Mouse (Mus musculus): ENCODE results near the gene Tspyl2. TPM values are rescaled to one million over a fixed set of nuclear protein-coding genes. Genes with fewer than 3 reads are reported as not detected.

The Tspyl2 gene
- polyA plus RNA-seq (2014; fragmentation: Illumina TruSeq; extraction: RNeasy Lipid Tissue Mini Kit (QIAGEN cat#74804); ENCODE audit: low replicate concordance): 7.0 TPM

GRCm38 (mm10) chrX:152342358-152342901 is at the start of gene Tspyl2:
Gene Tspyl2, minus strand, starts transcription at chrX:152342425.

GRCm38 (mm10) chrX:152368397-152369273 is 26.4 kb upstream of the Tspyl2 start, which contains the start of gene Gpr173:
Gene Gpr173, minus strand, starts transcription at chrX:152368704.

GRCm38 (mm10) chrX:152326996-152327688 is 15.1 kb downstream of the Tspyl2 start, which contains the start of gene Kantr:
Gene Kantr, minus strand, starts transcription at chrX:152327495.

Other genes starting within 250 kb of the Tspyl2 start
- 1.3 TPM for gene Iqsec2, start 198.2 kb downstream of the Tspyl2 start, polyA plus RNA-seq (2014; fragmentation: Illumina TruSeq; extraction: RNeasy Lipid Tissue Mini Kit (QIAGEN cat#74804); ENCODE audit: low replicate concordance)
- gene Kdm5c, start 109.4 kb downstream of the Tspyl2 start, polyA plus RNA-seq (2014; fragmentation: Illumina TruSeq; extraction: RNeasy Lipid Tissue Mini Kit (QIAGEN cat#74804); ENCODE audit: low replicate concordance): 8.8 TPM
- gene Kantr, start 14.9 kb downstream of the Tspyl2 start, polyA plus RNA-seq (2014; fragmentation: Illumina TruSeq; extraction: RNeasy Lipid Tissue Mini Kit (QIAGEN cat#74804); ENCODE audit: low replicate concordance): 10.2 TPM
- gene Gpr173, start 26.3 kb upstream of the Tspyl2 start, polyA plus RNA-seq (2014; fragmentation: Illumina TruSeq; extraction: RNeasy Lipid Tissue Mini Kit (QIAGEN cat#74804); ENCODE audit: low replicate concordance): 0.48 TPM
- not detected for gene Cldn34a, start 220.9 kb upstream of the Tspyl2 start, polyA plus RNA-seq (2014; fragmentation: Illumina TruSeq; extraction: RNeasy Lipid Tissue Mini Kit (QIAGEN cat#74804); ENCODE audit: low replicate concordance)